Mouse (Mus musculus): ENCODE measurements around the gene Twf2.
A peak's percentile ranks its signal among the peaks of the same experiment; 100 is the strongest.
"Not testable (repeated sequence)": the region's sequence is repeated elsewhere in the genome, so short reads cannot be mapped to it uniquely, and the experiment has no call there.

Twf2 gene

DNA sequence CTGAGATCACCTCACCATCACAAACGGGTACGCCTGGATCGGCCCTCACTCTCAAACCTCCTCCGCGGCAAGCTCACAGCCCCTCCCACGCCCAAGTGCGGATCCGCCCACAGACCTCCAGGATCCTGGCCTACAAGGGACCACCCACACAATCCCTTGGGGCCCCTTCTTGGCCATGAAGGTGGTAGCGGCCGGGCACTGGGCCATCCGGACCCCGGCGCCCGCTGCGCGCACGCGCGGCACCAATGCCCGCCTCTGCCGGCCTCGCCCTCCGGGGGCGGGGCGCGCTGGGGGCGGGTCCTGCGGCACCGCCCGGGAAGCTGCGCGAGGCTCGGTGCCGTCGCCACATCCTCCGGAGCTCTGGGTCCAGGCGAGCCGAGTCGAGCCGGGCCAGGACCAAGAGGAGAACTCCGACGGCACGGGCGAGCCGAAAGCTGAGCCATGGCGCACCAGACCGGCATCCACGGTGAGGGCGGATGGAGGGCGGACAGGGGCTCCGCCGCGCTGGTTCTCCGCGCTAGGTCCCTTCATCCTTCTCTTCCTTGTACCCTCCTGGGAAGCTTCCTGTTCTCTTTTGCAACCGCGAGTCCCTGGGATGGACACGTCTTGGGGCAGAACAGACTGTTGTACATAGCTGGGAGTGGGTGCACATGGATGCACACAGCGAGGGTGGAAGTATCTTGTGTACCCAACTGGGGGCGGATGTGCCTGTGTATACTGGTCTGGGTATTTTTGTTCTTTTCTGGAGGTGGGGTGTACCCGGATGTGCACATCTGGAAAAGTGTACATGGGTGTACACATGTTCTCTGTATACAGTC, at the start of gene Twf2:
Gene Twf2 (plus strand): TSS at position 290 of the 818 bp plus-strand sequence.
- peak; percentile 92 to 94 for DNase-seq (ENCODE audit: low spot score in 2 of 2)

DNA sequence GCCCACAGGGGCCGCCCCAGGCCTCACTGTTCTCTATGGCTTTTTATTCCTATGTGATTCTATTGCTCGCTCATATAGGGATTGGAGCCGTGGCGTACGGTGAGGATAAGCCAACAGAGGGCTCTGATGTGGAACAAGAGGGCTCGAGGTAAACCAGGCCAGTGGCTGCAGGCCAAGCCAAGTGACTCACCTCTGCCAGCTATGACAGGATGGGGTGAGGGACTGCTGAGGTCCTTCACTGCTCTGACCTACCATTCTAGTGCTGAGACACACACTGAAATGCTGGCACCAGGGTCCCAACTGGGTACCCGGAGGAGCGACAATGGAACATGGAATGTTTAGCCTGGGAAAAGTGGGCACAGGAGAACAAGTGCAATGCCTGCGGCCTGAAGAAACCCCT, 48.8 kb upstream of the Twf2 start:
- DNase-seq (ENCODE audit: low spot score in 2 of 2), result no peak

DNA sequence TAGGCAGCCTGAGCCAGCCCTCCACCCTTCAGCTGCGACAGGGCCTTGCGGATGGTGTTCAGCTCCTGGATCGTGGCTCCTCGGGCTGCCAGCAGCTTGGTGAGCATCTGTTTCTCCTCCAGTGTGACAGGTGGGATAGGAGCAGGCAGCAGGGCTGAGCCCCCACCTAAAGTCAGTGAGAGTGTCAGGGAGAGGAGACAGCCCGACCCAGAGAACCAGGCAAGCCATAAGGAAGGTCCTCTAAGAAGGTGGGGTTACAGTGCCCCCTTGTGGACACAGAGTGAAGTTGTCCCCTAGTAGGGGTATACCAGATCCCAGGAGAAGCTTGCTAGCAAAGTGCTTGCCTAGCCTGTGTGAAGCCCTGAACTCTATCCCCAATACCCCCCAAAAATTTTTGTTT, 46.5 kb upstream of the Twf2 start:
- peak; percentile 76 to 82 for DNase-seq (ENCODE audit: low spot score in 2 of 2)

DNA sequence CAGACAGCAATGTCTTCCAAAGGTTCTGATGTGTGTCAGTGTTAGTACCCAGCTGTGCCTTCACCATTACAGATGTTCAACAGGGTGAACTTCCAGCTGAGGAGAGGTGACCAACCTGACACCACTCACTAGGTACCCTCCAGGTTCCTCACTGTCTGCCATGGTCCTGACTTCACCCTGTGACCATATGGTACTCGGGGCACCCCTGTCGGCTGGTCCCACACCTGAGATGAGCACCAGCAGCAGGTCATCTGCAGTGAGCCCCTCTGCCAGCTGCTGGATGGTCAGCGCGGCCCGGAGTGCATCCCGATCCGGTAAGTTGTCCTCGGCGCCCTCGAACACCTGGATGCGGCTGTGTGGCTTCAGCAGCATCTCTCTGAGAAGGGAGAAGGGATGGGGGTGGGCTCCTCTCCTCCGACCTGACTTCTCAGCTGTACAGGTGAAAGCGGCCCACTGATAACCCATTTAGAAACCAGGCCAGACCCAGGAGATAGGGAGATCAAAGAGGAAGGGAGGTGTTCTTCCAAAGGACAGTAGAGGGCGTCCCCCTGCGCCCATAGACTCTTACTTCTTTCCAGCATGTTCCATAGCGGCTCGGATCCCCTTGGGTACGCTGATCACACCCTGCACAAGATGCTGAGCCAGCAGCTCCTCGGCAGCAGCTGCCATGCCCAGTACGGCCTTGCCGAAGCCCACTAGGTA, 45.8 kb upstream of the Twf2 start:
- no peak for DNase-seq (ENCODE audit: low spot score in 2 of 2)

DNA sequence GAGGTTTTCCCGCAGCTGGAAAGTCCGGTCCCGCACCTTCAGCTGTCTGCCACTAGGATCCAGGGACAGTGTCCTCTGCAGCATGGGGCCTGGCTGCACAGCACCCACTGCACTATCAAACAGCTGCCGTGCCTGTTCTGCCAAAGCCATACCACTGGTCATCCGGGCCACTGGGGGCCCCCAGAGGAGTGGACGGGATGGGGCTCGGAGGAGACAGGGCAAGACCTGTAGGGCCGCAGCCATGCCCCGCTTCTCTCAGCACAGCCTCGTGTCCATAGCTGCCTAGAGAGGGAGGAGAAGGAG, 45.3 kb upstream of the Twf2 start:
- no peak for DNase-seq (ENCODE audit: low spot score in 2 of 2)

DNA sequence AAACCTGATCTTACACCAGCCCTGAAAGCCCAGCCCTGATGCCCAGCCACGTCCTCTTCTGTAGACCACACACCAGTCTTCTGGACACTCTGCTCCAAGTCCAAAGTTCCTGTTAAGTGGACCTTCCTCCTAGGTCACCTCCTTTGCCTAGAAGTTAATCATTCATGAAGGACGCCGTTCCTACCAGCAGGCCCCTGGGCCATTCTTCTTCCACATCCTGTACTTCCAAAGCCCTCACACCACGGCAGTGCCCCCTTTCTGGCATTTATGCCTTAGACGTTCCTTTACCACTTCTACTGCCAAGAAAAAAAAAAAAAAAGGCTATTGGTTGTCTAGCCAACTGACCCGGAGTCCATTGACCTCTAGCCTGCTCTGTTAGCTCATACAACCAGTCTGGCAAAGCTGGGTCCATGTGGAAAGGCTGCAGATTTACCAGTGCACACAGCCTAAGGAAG, 44.8 kb upstream of the Twf2 start, which contains the start of gene Glyctk:
Gene Glyctk (minus strand): TSS at position 102 of the 455 bp plus-strand sequence.
- DNase-seq (ENCODE audit: low spot score in 2 of 2), result no peak

DNA sequence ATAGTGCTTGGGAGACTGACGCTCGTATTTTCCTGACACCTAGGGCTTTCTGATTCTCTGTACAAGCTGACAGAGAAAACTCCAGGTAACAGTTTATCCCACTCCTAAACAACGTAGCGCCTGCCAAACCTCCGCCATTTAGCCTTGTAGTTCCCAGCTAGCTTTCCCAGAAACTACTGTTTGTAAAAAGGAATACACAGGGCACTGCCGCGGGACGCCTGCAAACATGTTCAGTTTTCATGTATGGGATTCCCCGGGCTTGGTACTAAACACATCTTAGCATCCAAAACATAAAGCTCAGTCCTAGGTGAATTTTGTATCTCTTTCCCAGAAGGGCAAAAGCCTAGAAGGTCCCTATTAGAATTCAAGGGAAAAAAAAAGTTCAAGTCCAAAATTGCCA, 43.7 kb upstream of the Twf2 start:
- no peak for DNase-seq (ENCODE audit: low spot score in 2 of 2)

DNA sequence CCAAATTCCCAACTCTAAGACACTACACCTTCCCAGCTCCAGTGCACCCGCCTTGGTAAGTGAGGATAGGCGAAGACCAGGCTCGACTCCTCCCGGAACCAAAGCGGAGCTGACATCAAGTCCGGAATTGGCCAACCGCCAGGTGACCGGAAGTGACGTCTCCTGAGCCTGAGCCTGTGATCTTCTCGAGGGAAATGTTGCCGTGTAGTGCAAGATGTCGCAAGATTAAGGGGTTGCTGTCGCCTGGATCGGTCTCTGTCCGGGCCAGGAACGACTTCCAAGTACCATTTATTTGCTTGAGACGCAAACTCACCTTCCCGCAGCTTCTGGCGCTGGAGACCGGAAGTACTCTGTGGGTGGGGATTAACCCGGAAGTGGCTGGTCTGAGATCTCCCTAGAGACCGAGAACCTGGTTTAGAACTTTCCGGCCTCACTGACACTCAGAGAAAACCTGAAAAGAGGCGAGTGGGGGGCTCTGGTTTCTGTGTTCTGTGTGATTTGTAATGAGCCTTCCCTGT, 43.1 kb upstream of the Twf2 start:
- peak; percentile 96 to 97 for DNase-seq (ENCODE audit: low spot score in 2 of 2)

DNA sequence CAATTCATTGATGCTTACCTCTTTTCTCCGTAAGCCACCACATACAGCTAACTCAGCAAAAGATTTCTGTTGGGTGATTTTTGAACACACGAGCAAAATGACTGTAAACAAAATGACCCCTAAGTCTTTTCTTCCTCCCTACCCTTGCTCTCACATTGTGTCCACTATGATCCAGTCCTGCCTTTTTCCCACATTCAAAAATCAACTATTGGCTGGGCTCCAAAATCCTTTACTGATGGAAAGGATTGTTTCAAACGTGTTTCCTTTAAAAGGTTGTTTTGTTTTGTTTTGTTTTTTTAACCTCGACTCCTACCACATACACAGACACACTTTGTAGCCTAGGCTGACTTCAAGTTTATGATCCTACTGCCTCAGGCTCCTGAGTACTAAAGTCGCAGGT, 42.5 kb upstream of the Twf2 start:
- no peak for DNase-seq (ENCODE audit: low spot score in 2 of 2)

DNA sequence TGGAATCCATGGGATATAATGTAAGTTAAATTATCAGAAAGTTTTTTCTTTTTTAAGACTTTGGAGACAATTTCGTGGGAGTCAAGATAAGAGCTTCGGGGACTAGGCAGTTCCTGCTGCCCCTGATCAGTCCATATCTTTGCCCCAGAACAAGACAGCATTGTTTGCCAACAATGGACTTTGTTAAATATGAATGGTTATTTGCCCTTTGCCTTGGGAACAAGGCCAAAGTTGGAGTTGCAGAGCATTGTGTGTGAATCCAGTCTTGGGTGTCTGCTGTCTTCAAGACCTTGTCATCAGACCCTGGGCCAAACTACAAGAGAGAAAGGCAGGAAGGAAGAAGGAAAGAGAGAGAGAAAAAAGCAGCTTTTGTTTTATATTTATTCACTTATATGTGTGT, 36.2 kb upstream of the Twf2 start:
- DNase-seq (ENCODE audit: low spot score in 2 of 2), result no peak

DNA sequence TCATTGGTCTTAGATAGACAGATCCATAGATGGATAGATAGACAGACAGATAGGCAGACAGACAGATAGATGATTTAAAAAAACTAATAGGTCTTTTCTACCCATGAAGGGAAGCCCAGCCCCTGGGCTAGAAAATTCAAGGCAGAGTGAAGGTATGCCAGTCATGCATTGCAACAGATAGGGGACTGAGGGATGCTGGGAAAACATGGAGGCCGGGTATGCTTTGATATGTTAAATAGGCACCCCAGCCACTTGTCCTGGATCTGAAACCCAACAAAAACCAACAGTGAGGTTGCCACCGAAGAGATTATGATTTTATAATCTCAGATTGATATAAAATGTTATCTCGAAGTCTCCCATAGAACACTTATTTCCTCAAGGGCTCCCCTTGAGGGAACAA, 35.7 kb upstream of the Twf2 start:
- no peak for DNase-seq (ENCODE audit: low spot score in 2 of 2)

DNA sequence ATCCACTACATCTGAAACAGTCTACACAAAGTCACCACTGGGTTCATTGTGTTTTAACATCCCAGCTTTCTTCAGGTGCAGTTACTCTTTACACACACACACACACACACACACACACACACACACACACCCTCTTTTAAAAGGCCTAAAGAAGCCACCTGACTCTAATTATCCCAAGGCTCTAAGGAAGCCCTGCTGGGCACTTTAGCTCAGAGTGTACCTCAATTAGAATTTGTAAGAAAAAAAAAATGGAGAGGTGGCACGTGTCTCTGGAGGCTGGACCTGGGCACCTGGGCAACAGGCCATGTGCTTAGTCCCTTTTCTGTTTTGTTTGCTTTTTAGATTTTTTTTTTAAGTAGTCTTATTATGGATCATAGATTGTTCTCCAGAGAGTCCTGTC, 35.2 kb upstream of the Twf2 start:
- DNase-seq (ENCODE audit: low spot score in 2 of 2), result no peak

DNA sequence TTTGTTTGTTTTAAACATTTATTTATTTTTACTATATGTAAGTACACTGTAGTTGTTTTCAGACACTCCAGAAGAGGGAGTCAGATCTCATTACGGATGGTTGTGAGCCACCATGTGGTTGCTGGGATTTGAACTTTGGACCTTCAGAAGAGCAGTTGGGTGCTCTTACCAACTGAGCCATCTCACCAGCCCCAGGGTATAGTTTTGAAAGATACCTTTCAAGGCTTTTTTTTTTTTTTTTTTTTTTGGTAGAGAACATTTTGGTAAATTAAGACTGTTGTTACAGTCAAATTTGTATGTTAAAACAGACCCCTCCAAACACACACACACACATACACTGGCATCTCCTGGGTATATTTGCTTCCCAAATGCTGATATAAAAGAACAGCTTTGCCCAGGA, 33.9 kb upstream of the Twf2 start:
- DNase-seq (ENCODE audit: low spot score in 2 of 2), result not testable (repeated sequence)

DNA sequence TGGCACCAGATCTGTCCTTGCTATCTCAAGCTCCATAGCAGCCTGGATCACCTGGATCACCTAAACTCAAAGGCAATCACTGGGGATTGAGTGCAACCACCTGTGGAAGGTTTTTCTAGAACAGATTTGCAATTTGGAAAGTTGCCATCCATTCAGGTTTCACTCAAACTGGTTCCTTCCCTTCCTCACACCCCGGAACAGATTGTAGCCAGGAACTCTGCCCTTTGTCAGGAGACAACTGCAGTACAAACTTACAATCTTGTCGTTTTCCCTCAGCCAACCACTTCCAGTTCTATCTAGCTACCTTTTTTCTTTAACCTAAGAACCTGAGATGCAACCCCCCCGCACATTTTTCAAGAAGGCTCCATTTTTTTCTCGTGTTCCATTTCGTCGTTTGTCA, 33.0 kb upstream of the Twf2 start:
- DNase-seq (ENCODE audit: low spot score in 2 of 2), result no peak

DNA sequence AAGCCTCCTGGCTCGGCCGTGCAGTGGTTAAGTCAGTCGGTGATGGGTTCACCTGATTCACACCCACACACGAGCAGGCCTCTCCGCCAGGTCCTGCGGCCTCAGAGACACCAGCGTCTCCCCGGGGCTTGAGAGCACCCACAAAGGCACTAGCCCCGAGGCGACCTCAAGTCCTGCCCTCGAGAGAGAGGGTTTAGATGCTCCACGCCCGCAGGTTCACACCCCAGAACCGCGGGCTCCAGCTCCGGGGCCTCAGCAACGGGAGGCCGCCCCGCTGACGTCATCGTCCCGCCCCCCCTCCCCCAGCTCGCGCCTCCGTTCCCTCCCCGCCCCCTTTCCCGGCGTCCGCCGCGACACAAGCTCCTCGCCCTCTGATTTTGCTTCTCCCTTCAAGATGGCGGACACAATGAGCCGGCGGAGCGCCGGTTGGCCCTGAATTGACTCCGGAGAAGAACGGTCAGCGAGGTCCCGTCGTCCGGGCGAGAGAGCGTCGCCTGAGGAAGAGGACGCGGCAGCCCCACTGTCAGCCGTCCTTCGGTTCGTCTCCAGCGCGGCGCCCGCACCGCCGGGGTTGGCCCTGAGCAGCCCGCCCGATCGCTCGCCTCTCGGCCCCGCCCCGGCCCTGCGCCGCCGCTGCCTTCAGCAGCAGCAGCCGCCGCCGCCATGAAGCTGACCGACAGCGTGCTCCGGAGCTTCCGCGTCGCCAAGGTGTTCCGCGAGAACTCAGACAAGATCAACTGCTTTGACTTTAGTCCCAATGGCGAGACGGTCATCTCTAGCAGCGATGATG, 32.2 kb upstream of the Twf2 start, which contains the start of gene Wdr82:
Gene Wdr82 (plus strand): TSS at position 373 of the 790 bp plus-strand sequence.
- peak; percentile 93 to 94 for DNase-seq (ENCODE audit: low spot score in 2 of 2)

DNA sequence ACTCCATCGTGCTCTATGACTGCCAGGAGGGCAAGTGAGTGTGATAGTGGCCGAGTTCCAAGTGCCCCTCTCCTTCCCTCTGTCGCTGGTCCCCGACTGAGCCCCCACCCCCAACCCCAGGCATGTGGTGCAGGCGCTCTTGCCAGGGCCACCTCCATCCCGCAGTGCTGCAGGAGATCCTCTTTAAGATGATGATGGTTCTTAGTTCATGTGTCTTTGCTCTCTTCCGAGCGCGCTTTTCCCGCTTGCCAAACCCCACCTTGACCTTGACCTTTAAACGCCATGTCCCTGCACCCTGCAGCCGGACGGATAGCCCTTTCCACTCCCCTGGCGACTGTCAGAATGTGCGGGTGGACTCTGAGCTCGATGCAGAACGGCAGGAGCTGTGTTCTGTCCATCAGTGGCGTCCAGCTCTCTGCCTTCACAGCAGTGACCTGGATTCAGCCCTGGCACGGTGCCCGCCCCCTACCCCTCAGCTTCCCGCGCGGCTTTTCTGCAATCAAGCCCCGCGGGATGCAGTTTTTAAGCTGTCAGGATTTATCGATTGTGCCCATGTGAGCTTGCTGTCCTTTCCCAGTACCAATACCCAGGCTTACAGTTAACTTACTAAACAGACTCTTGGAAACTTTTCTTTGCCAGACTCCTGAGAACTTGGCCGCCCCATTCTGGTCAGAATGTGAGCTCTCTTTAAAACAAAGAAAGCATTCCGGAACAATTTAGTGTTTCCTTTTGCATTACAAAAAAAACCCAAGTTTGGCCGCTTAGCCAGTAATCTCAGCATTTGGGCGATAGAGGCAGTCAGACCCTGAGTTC, 31.4 kb upstream of the Twf2 start:
- DNase-seq (ENCODE audit: low spot score in 2 of 2), result peak; percentile 80

DNA sequence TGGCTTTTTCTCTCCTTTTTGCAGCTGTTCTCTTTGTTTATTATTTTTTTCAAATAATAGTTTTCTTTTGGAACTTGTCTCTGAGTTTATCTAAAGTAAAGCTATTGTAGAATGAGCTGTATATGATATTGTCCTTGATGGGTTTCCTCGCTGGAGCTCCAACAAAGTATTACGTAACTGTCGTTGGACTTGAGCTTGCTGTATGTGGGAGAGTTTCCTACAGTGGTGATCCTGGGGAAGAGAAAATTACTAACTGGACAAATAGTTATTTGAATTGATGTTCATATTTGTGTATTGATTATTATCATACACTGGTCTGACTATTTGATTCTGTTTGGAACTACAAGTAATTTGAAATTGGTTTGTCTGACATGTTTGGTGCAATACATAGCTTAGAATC, 30.4 kb upstream of the Twf2 start:
- no peak for DNase-seq (ENCODE audit: low spot score in 2 of 2)

DNA sequence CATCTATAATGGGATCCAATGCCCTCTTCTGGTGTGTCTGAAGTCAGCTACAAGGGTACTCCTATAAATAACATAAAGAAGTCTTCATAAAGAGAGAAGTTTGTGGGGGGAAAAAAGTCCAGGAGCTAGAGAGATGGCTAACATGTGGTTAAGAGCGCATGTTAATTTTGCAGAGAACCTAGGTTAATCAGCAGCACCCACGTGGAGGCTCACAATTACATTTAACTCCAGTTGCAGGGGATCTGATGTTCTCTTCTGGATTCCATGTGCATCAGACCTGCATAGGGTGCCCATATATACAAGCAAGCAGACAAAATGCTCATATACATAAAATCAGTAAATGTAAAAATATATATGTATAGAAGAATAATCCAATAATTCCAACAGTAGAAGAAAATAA, 29.5 kb upstream of the Twf2 start:
- no peak for DNase-seq (ENCODE audit: low spot score in 2 of 2)

DNA sequence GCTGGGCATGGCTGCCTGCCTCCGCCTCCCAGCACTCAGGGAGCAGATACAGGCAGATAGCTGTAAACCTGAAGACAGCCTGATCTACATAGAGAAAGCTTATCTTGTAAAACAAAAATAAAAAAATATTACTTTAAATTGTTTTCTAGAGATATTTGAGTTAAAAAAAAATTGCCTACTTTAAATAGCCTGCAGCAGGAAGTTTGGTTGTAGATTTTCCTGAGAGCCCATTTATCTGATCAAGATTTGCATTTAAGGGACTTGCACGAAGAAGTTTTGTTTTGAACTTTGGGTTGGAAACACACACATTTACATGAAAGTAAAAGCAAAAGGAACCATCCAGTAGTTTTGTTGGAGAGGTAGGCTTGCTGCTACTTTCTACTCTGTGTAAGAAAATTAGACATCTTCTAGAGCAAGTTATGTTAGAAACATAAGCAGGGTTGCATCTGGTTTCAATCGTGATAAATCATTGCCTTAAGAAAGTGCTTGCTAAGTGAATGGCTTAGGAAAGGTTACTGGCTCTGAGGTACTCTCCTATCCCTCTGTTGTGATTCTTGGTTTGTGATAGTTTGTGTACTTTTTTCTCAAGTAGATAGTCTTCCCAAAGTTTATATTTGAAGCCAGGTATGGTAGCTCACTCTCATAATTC, 27.2 kb upstream of the Twf2 start:
- no peak for DNase-seq (ENCODE audit: low spot score in 2 of 2)

DNA sequence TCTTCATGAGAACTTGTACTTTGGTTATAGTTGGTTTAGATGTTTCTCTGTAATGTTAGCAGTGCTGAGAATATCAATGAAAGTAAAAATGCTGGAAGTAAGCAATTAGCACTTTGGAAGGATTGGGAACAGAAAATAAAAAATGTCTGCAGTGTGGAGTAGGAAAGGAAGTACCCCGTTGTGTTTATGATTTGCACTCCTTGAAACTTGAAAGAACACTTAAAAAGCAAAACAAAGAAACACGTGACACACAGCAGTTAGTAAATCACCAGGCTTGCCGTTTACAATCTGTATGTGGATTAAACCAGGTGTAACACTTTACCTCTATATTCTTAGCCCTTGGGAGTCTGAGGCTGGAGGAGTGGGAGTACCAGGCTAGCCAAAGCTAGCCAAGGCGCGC, 26.1 kb upstream of the Twf2 start:
- DNase-seq (ENCODE audit: low spot score in 2 of 2), result no peak

DNA sequence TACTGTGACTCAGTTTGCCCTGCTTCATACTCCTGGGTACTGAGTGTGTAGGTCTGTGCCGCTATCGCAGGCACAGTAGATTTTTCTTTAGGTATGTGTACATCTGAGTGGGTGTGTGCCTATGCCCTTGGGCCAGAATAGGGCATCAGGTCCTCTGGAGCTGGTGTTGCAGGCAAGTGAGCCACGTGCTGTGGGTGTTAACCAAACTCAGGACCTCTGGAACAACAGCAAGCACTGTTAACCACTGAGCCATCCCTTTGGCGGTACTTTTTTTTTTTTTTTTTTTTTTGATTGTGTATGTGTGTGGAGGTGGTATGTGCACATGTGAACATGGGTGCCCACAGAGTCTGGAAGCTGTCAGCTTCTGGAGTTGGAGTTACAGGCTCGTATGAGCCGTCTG, 25.1 kb upstream of the Twf2 start:
- DNase-seq (ENCODE audit: low spot score in 2 of 2), result no peak
